Comparison of ENCODE assay signal across 9 mouse cellular contexts in the genomic region with DNA sequence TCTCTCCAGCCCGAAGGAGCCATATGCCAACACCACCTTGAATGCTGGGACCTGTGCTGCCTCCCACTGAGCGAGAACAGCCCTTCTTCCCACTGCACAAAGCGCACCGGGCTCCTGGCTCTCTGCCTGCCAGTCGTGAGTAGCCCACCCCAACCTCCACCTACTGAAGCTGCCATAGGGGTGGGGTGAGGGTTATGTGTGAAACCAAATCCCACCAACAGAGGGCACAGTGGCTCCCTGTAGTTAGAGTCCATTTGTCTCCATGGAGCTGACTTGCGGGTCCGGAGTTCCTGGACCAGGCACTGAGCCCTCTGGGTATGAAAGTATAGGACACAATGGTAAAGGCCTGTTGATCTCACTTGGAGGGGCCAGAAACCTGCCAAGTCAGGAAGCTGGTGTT. TPM values are rescaled to one million over a fixed set of nuclear protein-coding genes. Genes with fewer than 3 reads are reported as not detected.
DNase-seq lines count a peak whose midpoint lies in the region; ATAC-seq and TF ChIP-seq lines count a peak whose summit lies in the region.
"Had no signal": no experiment of that assay in that cellular context is flagged by ENCODE, and none has a peak within 500 bp of the region (broad histone marks: within the 10 kb centered on the region; RNA-seq: fewer than 3 reads in every experiment).

No protein-coding gene starts in this region.

- H3K9me3 ChIP-seq in hindbrain, postnatal 0 days (ENCODE audit: low read length), result no peaks in the 10 kb centered on the region
- no peaks in the 10 kb centered on the region for H3K9me3 ChIP-seq in hindbrain, embryonic 14.5 days (ENCODE audit: control insufficient read depth, low read length)
- H3K9me3 ChIP-seq in ES-Bruce4 (replicated peaks; ENCODE audit: control insufficient read depth, insufficient read depth, low read length, poor library complexity, severe bottlenecking), result no peaks in the 10 kb centered on the region
- no peaks in the 10 kb centered on the region for H3K9me3 ChIP-seq in midbrain, embryonic 11.5 days (ENCODE audit: control insufficient read depth, low read length)
- H3K9me3 ChIP-seq: lung, embryonic 15.5 days had no signal

- ATAC-seq in hindbrain, postnatal 0 days, result no peak
- ATAC-seq in hindbrain, embryonic 14.5 days (ENCODE audit: low FRiP score), result no peak
- peak; percentile 49; the same call in 1 of the 2 replicates for ATAC-seq in midbrain, embryonic 11.5 days (ENCODE audit: low FRiP score)

- H3K4me2 ChIP-seq in hindbrain, postnatal 0 days (ENCODE audit: low read depth, low read length), result no peak overlapping the region
- no peak overlapping the region for H3K4me2 ChIP-seq in hindbrain, embryonic 14.5 days (replicated peaks)
- H3K4me2 ChIP-seq in midbrain, embryonic 11.5 days, result no peak overlapping the region
- H3K4me2 ChIP-seq: lung, embryonic 15.5 days had no signal

- DNase-seq in hindbrain, postnatal 0 days (ENCODE audit: low spot score), result peak; percentile 66
- no peak for DNase-seq in hindbrain, embryonic 14.5 days (ENCODE audit: low spot score)
- peak; percentile 31 to 61 for DNase-seq in kidney, adult 8-10 months
- no peak for DNase-seq in midbrain, embryonic 11.5 days (ENCODE audit: low spot score, missing footprints)
- no peak for DNase-seq in right cerebral cortex, postnatal 10 days (ENCODE audit: low spot score in 2 of 2)
- DNase-seq in layer of hippocampus, adult 11-12 months (ENCODE audit: low spot score), result no peak

- H3K4me1 ChIP-seq in hindbrain, postnatal 0 days (ENCODE audit: insufficient read depth, low read length), result no peaks in the 10 kb centered on the region
- 0 out of 2 replicates have a peak, but pooled peaks cover 4% of the 10 kb centered on the region for H3K4me1 ChIP-seq in hindbrain, embryonic 14.5 days (replicated peaks; ENCODE audit: control insufficient read depth, insufficient read depth, low read length)
- H3K4me1 ChIP-seq in ES-Bruce4 (ENCODE audit: control insufficient read depth, insufficient read depth, low read length), result peaks cover 3% of the 10 kb centered on the region
- H3K4me1 ChIP-seq in bone marrow, adult 2 months (ENCODE audit: control insufficient read depth, insufficient read depth, low read length), result no peaks in the 10 kb centered on the region
- no peaks in the 10 kb centered on the region for H3K4me1 ChIP-seq in midbrain, embryonic 11.5 days (ENCODE audit: control insufficient read depth, insufficient read depth, low read length)

- H3K36me3 ChIP-seq in hindbrain, postnatal 0 days (ENCODE audit: insufficient read depth, low read length), result no peaks in the 10 kb centered on the region
- H3K36me3 ChIP-seq in hindbrain, embryonic 14.5 days (replicated peaks; ENCODE audit: control insufficient read depth, insufficient read depth), result no peaks in the 10 kb centered on the region
- H3K36me3 ChIP-seq in ES-Bruce4 (ENCODE audit: control insufficient read depth, insufficient read depth, low read length, poor library complexity, severe bottlenecking), result no peaks in the 10 kb centered on the region
- no peaks in the 10 kb centered on the region for H3K36me3 ChIP-seq in midbrain, embryonic 11.5 days (ENCODE audit: control insufficient read depth, insufficient read depth, low read length)
- H3K36me3 ChIP-seq: lung, embryonic 15.5 days had no signal

- 19% methylated on average over 7 of the region's 7 CpGs for WGBS in hindbrain, postnatal 0 days
- WGBS in hindbrain, embryonic 14.5 days, result 17% methylated on average over 7 of the region's 7 CpGs
- WGBS in bone marrow, adult 2 months, result 13% methylated on average over 7 of the region's 7 CpGs
- 20% methylated on average over 7 of the region's 7 CpGs for WGBS in midbrain, embryonic 11.5 days

- H3K27me3 ChIP-seq in hindbrain, postnatal 0 days (ENCODE audit: insufficient read depth, low read length), result 0 out of 2 replicates have a peak, but pooled peaks cover 4% of the 10 kb centered on the region
- no peaks in the 10 kb centered on the region for H3K27me3 ChIP-seq in hindbrain, embryonic 14.5 days (ENCODE audit: control insufficient read depth, insufficient read depth, low read length)
- no peaks in the 10 kb centered on the region for H3K27me3 ChIP-seq in ES-Bruce4 (ENCODE audit: control insufficient read depth, insufficient read depth, low read length, poor library complexity, severe bottlenecking)
- no peaks in the 10 kb centered on the region for H3K27me3 ChIP-seq in midbrain, embryonic 11.5 days (ENCODE audit: control insufficient read depth, insufficient read depth, low read length)
- H3K27me3 ChIP-seq: lung, embryonic 15.5 days had no signal

- TF ChIP-seq EP300 in ES-Bruce4 (IDR thresholded peaks at IDR 0.05; ENCODE audit: insufficient read depth, low read depth, low read length), result no peak

- no peak for TF ChIP-seq POLR2A in ES-Bruce4 (IDR thresholded peaks at IDR 0.05; ENCODE audit: insufficient read depth, low read length)
- TF ChIP-seq POLR2A in bone marrow, adult 2 months (IDR thresholded peaks at IDR 0.05; ENCODE audit: borderline replicate concordance, control insufficient read depth, low read depth, low read length), result no peak

- H3K4me3 ChIP-seq in hindbrain, postnatal 0 days (ENCODE audit: low read length), result no peak overlapping the region
- H3K4me3 ChIP-seq in hindbrain, embryonic 14.5 days (replicated peaks; ENCODE audit: low read length), result no peak overlapping the region
- H3K4me3 ChIP-seq in ES-Bruce4 (ENCODE audit: low read depth, low read length), result peak overlapping the region; percentile 22
- no peak overlapping the region for H3K4me3 ChIP-seq in bone marrow, adult 2 months (replicated peaks; ENCODE audit: control insufficient read depth, low read depth, low read length)
- H3K4me3 ChIP-seq in midbrain, embryonic 11.5 days (ENCODE audit: low read depth, low read length), result no peak overlapping the region
- H3K4me3 ChIP-seq: lung, embryonic 15.5 days had no signal

- no peak overlapping the region for H3K27ac ChIP-seq in hindbrain, postnatal 0 days
- H3K27ac ChIP-seq in hindbrain, embryonic 14.5 days, result no peak overlapping the region
- H3K27ac ChIP-seq in ES-Bruce4 (ENCODE audit: insufficient read depth, low read length), result no peak overlapping the region
- H3K27ac ChIP-seq in bone marrow, adult 2 months (ENCODE audit: control insufficient read depth, insufficient read depth, low read depth, low read length, poor library complexity), result no peak overlapping the region
- H3K27ac ChIP-seq in midbrain, embryonic 11.5 days (ENCODE audit: low read depth, low read length), result no peak overlapping the region
- H3K27ac ChIP-seq: lung, embryonic 15.5 days had no signal

- no peak overlapping the region for H3K9ac ChIP-seq in hindbrain, postnatal 0 days (replicated peaks; ENCODE audit: low read length)
- no peak overlapping the region for H3K9ac ChIP-seq in hindbrain, embryonic 14.5 days
- no peak overlapping the region for H3K9ac ChIP-seq in ES-Bruce4 (ENCODE audit: low read depth, poor library complexity, severe bottlenecking)
- H3K9ac ChIP-seq in midbrain, embryonic 11.5 days (ENCODE audit: low read length), result no peak overlapping the region
- H3K9ac ChIP-seq: lung, embryonic 15.5 days had no signal

- peak; percentile 69 for TF ChIP-seq CTCF in hindbrain, postnatal 0 days (IDR thresholded peaks at IDR 0.05; ENCODE audit: low read depth)
- TF ChIP-seq CTCF in ES-Bruce4 (IDR thresholded peaks at IDR 0.05; ENCODE audit: low read depth, low read length), result peak; percentile 66
- TF ChIP-seq CTCF in bone marrow, adult 2 months (IDR thresholded peaks at IDR 0.05; ENCODE audit: control insufficient read depth, insufficient read depth, low read length), result peak; percentile 29; the same call in 1 of the 2 replicates

RNA-seq across cellular contexts. Expression of a gene that starts 10.2 kb away (rescaled TPM):
- not detected in 2 replicates for total RNA-seq in hindbrain, postnatal 0 days (2014; rRNA removed)
- 0.28 TPM in 1 of 2 replicates, not detected in the other for polyA plus RNA-seq in hindbrain, postnatal 0 days (2015; fragmentation: Nextera tagmentation; extraction: Ambion mirVana)
- not detected in 2 replicates for polyA plus RNA-seq in hindbrain, embryonic 14.5 days (2014; fragmentation: Nextera tagmentation; extraction: Ambion mirVana)
- not detected in 2 replicates for polyA plus RNA-seq in ES-Bruce4 (2011; ENCODE audit: insufficient read depth, insufficient read length, low read depth, missing spikeins)
- polyA plus RNA-seq in bone marrow, adult 2 months (2011; ENCODE audit: insufficient read depth, insufficient read length, low replicate concordance, missing spikeins), result not detected in 2 replicates
- not detected in 2 replicates for polyA plus RNA-seq in midbrain, embryonic 11.5 days (2014; fragmentation: Nextera tagmentation; extraction: Ambion mirVana)

RNA-seq across cellular contexts. Expression of a gene that starts 11.7 kb away (rescaled TPM):
- 11.9 and 12.8 TPM in 2 replicates for total RNA-seq in hindbrain, postnatal 0 days (2014; rRNA removed)
- 11.5 and 11.8 TPM in 2 replicates for polyA plus RNA-seq in hindbrain, postnatal 0 days (2015; fragmentation: Nextera tagmentation; extraction: Ambion mirVana)
- 9.9 and 12.2 TPM in 2 replicates for polyA plus RNA-seq in hindbrain, embryonic 14.5 days (2014; fragmentation: Nextera tagmentation; extraction: Ambion mirVana)
- polyA plus RNA-seq in ES-Bruce4 (2011; ENCODE audit: insufficient read depth, insufficient read length, low read depth, missing spikeins), result 0.58 and 1.2 TPM in 2 replicates
- 1.0 and 1.3 TPM in 2 replicates for polyA plus RNA-seq in bone marrow, adult 2 months (2011; ENCODE audit: insufficient read depth, insufficient read length, low replicate concordance, missing spikeins)
- polyA plus RNA-seq in midbrain, embryonic 11.5 days (2014; fragmentation: Nextera tagmentation; extraction: Ambion mirVana), result 0.88 and 0.92 TPM in 2 replicates

Comparison
In these comparisons a context has a peak if more than half of its experiments do, and no peak if none do; other contexts are left out.
1. DNase-seq: peak in hindbrain, postnatal 0 days (single experiment) and kidney, adult 8-10 months (2 of 2); none in hindbrain, embryonic 14.5 days (single experiment), midbrain, embryonic 11.5 days (single experiment), right cerebral cortex, postnatal 10 days (0 of 2) and layer of hippocampus, adult 11-12 months (single experiment).
2. Peak in every context shown above with its lines, with median percentiles within 50 percentile points of each other: CTCF ChIP-seq.